Mouse (Mus musculus) spleen, adult 2 months (tissue): ENCODE results near the gene Skor1.

Source experiments
- CTCF ChIP-seq: fragments of 200-500 bp; IDR thresholded peaks from 2 replicates; pipeline ENCODE4 v1.5.1; 2011; ENCODE audit warnings: mild to moderate bottlenecking, inconsistent platforms; ENCODE audit not compliant: insufficient read depth, insufficient read length, insufficient replicate concordance; ENCODE audit errors: extremely low read depth
- POLR2A ChIP-seq: fragments of 200-500 bp; IDR thresholded peaks from 2 replicates; pipeline ENCODE4 v1.6.1; 2011; ENCODE audit warnings: low read depth, low read length, inconsistent platforms

- TF ChIP-seq POLR2A (no peak), CTCF (no peak)
These were observed 4.1 kb downstream of the Skor1 start for GRCm38 (mm10) chr9:63144502-63145248.
